Mouse (Mus musculus): Measurements from ENCODE around the gene Ndufa4. TPM values are rescaled to one million over a fixed set of nuclear protein-coding genes. Genes with fewer than 3 reads are reported as not detected.
"Not testable (repeated sequence)": the region's sequence is repeated elsewhere in the genome, so short reads cannot be mapped to it uniquely, and the experiment has no call there.

Ndufa4 gene
- 100 to 1,000 TPM; 671 to 748 TPM for total RNA-seq (2021)
- long read RNA-seq, experiment 1, transcript Ndufa4-205 (4 exons, 610 nt), result major isoform, 611 of 1,363 reads
- long read RNA-seq, experiment 1, partial matches to known transcripts, result 747 of 1,363 reads
- long read RNA-seq, experiment 1, other reads (novel, unspliced or antisense), result 1 of 1,363 reads
- long read RNA-seq, experiment 2, transcript Ndufa4-205 (4 exons, 610 nt), result major isoform, 388 of 589 reads
- long read RNA-seq, experiment 2, partial matches to known transcripts, result 198 of 589 reads
- long read RNA-seq, experiment 2, other reads (novel, unspliced or antisense), result 0 of 589 reads

GRCm38 (mm10) chr6:11907269-11908032 lies at the start of gene Ndufa4, which contains the start of gene Phf14:
Ndufa4 (minus strand) TSS chr6:11907497.
Phf14 (plus strand) TSS chr6:11907809.
- DNase-seq (ENCODE audit: low spot score in 2 of 2), result peak; percentile 69 to 85

GRCm38 (mm10) chr6:11948100-11948499 lies 40.8 kb upstream of the Ndufa4 start:
- DNase-seq (ENCODE audit: low spot score in 2 of 2), result no peak

GRCm38 (mm10) chr6:11942089-11942488 lies 34.8 kb upstream of the Ndufa4 start:
- no peak for DNase-seq (ENCODE audit: low spot score in 2 of 2)

- no peak for DNase-seq (ENCODE audit: low spot score in 2 of 2)
Measured at GRCm38 (mm10) chr6:11940895-11941294, 33.6 kb upstream of the Ndufa4 start.

- no peak for DNase-seq (ENCODE audit: low spot score in 2 of 2)
Measured at GRCm38 (mm10) chr6:11933403-11933802, 26.1 kb upstream of the Ndufa4 start.

- no peak for DNase-seq (ENCODE audit: low spot score in 2 of 2)
Measured at GRCm38 (mm10) chr6:11927485-11927884, 20.2 kb upstream of the Ndufa4 start.

- peak; percentile 10 to 12 for DNase-seq (ENCODE audit: low spot score in 2 of 2)
Measured at GRCm38 (mm10) chr6:11926082-11926595, 18.8 kb upstream of the Ndufa4 start.

- DNase-seq (ENCODE audit: low spot score in 2 of 2), result peak; percentile 69 to 80
Measured at GRCm38 (mm10) chr6:11925496-11926041, 18.3 kb upstream of the Ndufa4 start.

GRCm38 (mm10) chr6:11908170-11908569 lies 873 bp upstream of the Ndufa4 start:
- no peak for DNase-seq (ENCODE audit: low spot score in 2 of 2)

GRCm38 (mm10) chr6:11906890-11907268 lies 418 bp downstream of the Ndufa4 start:
- no peak for DNase-seq (ENCODE audit: low spot score in 2 of 2)

- DNase-seq (ENCODE audit: low spot score in 2 of 2), result no peak
Measured at GRCm38 (mm10) chr6:11900809-11901310, 6.4 kb downstream of the Ndufa4 start.

- not testable (repeated sequence) for DNase-seq (ENCODE audit: low spot score in 2 of 2)
Measured at GRCm38 (mm10) chr6:11875364-11875763, 31.9 kb downstream of the Ndufa4 start.

Other genes with a start within 250 kb of the Ndufa4 start
- gene Phf14, start 312 bp upstream of the Ndufa4 start, total RNA-seq (2021), result 10 to 100 TPM; 86.9 to 87.2 TPM